Mouse (Mus musculus) kidney, embryonic 16.5 days (tissue): ENCODE results near the gene Ranbp10. TPM values are rescaled to one million over a fixed set of nuclear protein-coding genes. Genes with fewer than 3 reads are reported as not detected.

Source experiments
- polyA plus RNA-seq: library from polyadenylated mRNA; unstranded; fragments of >200 nt; fragmentation: Nextera tagmentation; extraction: Ambion mirVana; gene quantifications from 2 replicates; pipeline ENCODE4 v1.2.1, GENCODE M21; 2015

Ranbp10 gene
- polyA plus RNA-seq, 1 experiment from 2014 or later, result 10.7 TPM

Other genes starting within 250 kb of the Ranbp10 start
- 44.5 and 46.3 TPM in 2 replicates for gene Ripor1, start 222.1 kb downstream of the Ranbp10 start, polyA plus RNA-seq
- 117 and 134 TPM in 2 replicates for gene Ctcf, start 190.8 kb downstream of the Ranbp10 start, polyA plus RNA-seq
- gene Agrp, start 190.0 kb downstream of the Ranbp10 start, polyA plus RNA-seq, result 0.84 and 1.2 TPM in 2 replicates
- 0.49 and 0.52 TPM in 2 replicates for gene Carmil2, start 141.1 kb downstream of the Ranbp10 start, polyA plus RNA-seq
- 65.7 and 67.6 TPM in 2 replicates for gene Acd, start 126.2 kb downstream of the Ranbp10 start, polyA plus RNA-seq
- gene Pard6a, start 126.2 kb downstream of the Ranbp10 start, polyA plus RNA-seq, result 18.0 and 20.1 TPM in 2 replicates
- not detected in 2 replicates for gene 4933405L10Rik, start 119.7 kb downstream of the Ranbp10 start, polyA plus RNA-seq
- 29.0 and 34.1 TPM in 2 replicates for gene Enkd1, start 119.1 kb downstream of the Ranbp10 start, polyA plus RNA-seq
- 24.9 and 25.7 TPM in 2 replicates for gene Gfod2, start 68.7 kb downstream of the Ranbp10 start, polyA plus RNA-seq
- 0.21 and 0.24 TPM in 2 replicates for gene Tsnaxip1, start 381 bp upstream of the Ranbp10 start, polyA plus RNA-seq
- 44.7 and 46.3 TPM in 2 replicates for gene Cenpt, start 25.9 kb upstream of the Ranbp10 start, polyA plus RNA-seq
- gene Thap11, start 27.8 kb upstream of the Ranbp10 start, polyA plus RNA-seq, result 65.2 and 66.1 TPM in 2 replicates
- 186 and 242 TPM in 2 replicates for gene Nutf2, start 33.2 kb upstream of the Ranbp10 start, polyA plus RNA-seq
- gene Edc4, start 53.5 kb upstream of the Ranbp10 start, polyA plus RNA-seq, result 58.8 and 61.1 TPM in 2 replicates
- 0.53 and 0.85 TPM in 2 replicates for gene Nrn1l, start 66.2 kb upstream of the Ranbp10 start, polyA plus RNA-seq
- 44.3 and 46.7 TPM in 2 replicates for gene Pskh1, start 73.1 kb upstream of the Ranbp10 start, polyA plus RNA-seq
- 0.82 and 1.8 TPM in 2 replicates for gene Ctrl, start 106.5 kb upstream of the Ranbp10 start, polyA plus RNA-seq
- gene Psmb10, start 111.1 kb upstream of the Ranbp10 start, polyA plus RNA-seq, result 33.3 and 46.5 TPM in 2 replicates
- gene Lcat, start 116.0 kb upstream of the Ranbp10 start, polyA plus RNA-seq, result 1.3 and 1.8 TPM in 2 replicates
- 36.1 and 36.2 TPM in 2 replicates for gene Slc12a4, start 138.7 kb upstream of the Ranbp10 start, polyA plus RNA-seq
- not detected in 2 replicates for gene Dpep3, start 152.1 kb upstream of the Ranbp10 start, polyA plus RNA-seq
- 19.7 and 24.6 TPM in 2 replicates for gene Dus2, start 164.0 kb upstream of the Ranbp10 start, polyA plus RNA-seq
- gene Dpep2nb, start 178.6 kb upstream of the Ranbp10 start, polyA plus RNA-seq, result not detected in 2 replicates
- 19.8 and 21.2 TPM in 2 replicates for gene Ddx28, start 184.5 kb upstream of the Ranbp10 start, polyA plus RNA-seq
- 5.7 and 6.7 TPM in 2 replicates for gene Nfatc3, start 231.5 kb upstream of the Ranbp10 start, polyA plus RNA-seq